Mouse (Mus musculus) ES-Bruce4 (cell line): ENCODE data around the gene Tango2.

Experiments used
- CTCF ChIP-seq: IDR thresholded peaks from one replicate; pipeline ENCODE4 v1.8.1; 2011; ENCODE audit warnings: low read depth, low read length
- EP300 ChIP-seq: IDR thresholded peaks from 2 replicates; pipeline ENCODE4 v1.6.1; 2011; ENCODE audit warnings: low read depth, low read length; ENCODE audit not compliant: insufficient read depth

DNA sequence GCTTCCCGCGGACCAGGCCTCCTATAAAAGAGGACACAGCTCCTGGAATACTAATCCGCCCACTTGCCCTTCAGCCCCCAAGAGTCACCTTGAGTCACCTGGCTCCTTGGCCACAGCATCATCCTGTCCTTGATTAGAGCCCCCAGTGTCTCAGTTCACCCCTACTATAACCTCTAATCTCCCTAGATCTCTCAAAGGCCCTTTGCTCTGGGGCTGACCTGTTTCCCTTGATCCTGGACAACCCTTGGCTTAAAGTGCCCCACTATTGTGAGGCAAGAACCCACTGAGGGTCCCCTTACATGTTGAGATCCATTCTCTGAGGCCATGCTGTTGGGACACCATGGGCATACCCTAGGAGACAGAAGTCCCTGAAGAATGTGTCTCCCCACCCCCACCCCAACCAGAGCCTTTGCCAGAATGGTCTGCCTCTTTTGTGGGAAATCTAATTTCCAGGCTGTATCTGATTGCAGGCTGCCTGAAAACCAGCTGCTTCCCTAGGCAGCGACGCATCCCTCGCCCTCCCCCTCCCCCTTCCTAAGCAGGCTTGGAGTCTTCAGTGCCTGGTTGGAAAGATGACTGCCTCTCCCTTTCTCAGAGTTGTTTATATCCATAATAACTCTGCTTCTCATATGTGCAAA, 33.8 kb upstream of the Tango2 start:
- TF ChIP-seq CTCF (no peak), EP300 (no peak)
